Mouse (Mus musculus) hindbrain, embryonic 10.5 days (tissue): ENCODE measurements at regions not wholly inside any gene's neighbourhood (a gene's known extent, or its start where the extent isn't known, plus 50 kb on each side); places are given as distances from the start of the nearest gene placed in this dataset.
"Not testable (repeated sequence)": the region's sequence is repeated elsewhere in the genome, so short reads cannot be mapped to it uniquely, and the experiment has no call there.

ENCODE experiments used
- DNase-seq: peaks from one replicate; pipeline ENCODE4 v3.0.0-alpha.2; 2017; ENCODE audit warnings: low spot score
- H3K27ac ChIP-seq: fragments of 300-500 bp; sonication (generic); 2 replicates; pipeline ENCODE4 v1.5.1; 2016; ENCODE audit warnings: mild to moderate bottlenecking, moderate library complexity
- H3K27me3 ChIP-seq: fragments of 300-500 bp; sonication (generic); 2 replicates; pipeline ENCODE4 v1.6.1; 2016; ENCODE audit warnings: mild to moderate bottlenecking; ENCODE audit not compliant: poor library complexity, insufficient read depth, severe bottlenecking
- H3K36me3 ChIP-seq: fragments of 300-500 bp; sonication (generic); 2 replicates; pipeline ENCODE4 v1.6.1; 2016; ENCODE audit warnings: mild to moderate bottlenecking, moderate library complexity
- H3K4me1 ChIP-seq: fragments of 300-500 bp; sonication (generic); replicated peaks from 2 replicates; pipeline ENCODE4 v1.6.1; 2016; ENCODE audit warnings: mild to moderate bottlenecking
- H3K4me3 ChIP-seq: fragments of 300-500 bp; sonication (generic); 2 replicates; pipeline ENCODE4 v1.5.1; 2016; ENCODE audit warnings: mild to moderate bottlenecking, moderate library complexity
- H3K9me3 ChIP-seq: fragments of 300-500 bp; sonication (generic); 2 replicates; pipeline ENCODE4 v1.6.1; 2016; ENCODE audit warnings: mild to moderate bottlenecking, moderate library complexity
- WGBS: fragments of 180-500 bp; shearing (Covaris S2); methylation state at CpG from one replicate; pipeline ENCODE4 v1.1.7; 2016; 5-methylcytosine and 5-hydroxymethylcytosine counted together

GRCm38 (mm10) chr16:50023885-50024284, 223.6 kb downstream of the Cd47 start:
- no peak overlapping the region for H3K4me3 ChIP-seq
- H3K27me3 ChIP-seq: no peaks in the 10 kb centered on the region
- no peak for DNase-seq
- no peak overlapping the region for H3K27ac ChIP-seq
- H3K4me1 ChIP-seq: peaks cover 15% of the 10 kb centered on the region; the same call in 1 of the 2 replicates
- no peaks in the 10 kb centered on the region for H3K9me3 ChIP-seq
- 98% methylated on average over 1 of the region's 1 CpGs for whole genome bisulfite sequencing
- H3K36me3 ChIP-seq: no peaks in the 10 kb centered on the region

DNA sequence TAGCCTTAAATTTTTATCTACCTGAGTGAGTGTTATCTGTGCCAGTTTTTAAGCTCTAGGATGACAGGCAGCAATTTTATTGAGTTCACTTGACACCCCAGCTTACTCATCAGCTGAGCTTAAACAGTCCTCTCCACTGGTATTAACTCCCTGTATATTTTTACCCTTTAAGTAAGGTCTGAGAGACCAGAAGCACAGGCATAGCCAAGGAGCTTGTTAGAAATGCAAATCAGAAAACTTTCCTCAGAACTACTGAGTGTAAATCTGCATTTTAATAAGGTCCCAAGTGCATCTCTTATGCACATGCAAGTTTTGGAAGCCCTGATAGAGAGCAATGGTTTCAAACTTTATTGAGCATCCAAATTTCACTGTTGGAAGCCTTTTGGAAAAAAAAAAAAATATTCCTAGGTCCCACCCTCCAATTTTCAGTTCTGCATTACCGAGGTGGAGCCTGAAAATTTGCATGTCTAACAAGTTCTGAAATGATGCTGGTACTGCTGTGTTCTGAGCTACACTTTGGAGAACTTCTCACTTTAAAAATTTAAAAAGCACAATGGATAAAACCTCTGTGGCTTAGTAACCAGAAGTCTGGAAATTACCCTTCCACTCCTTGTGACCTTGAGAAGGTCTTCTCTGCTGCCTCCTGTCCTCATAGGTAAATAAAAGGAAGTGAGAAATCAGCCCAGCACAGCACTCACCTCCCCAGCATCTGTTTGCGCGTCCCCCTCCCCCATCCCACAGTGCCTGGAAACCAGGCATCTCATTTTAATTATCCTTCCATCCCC, 226.0 kb downstream of the Cd47 start:
- DNase-seq: no peak
- WGBS: 26% methylated on average over 3 of the region's 3 CpGs
- Histone ChIP-seq H3K9me3 (no peaks in the 10 kb centered on the region), H3K4me3 (no peak overlapping the region), H3K27me3 (no peaks in the 10 kb centered on the region), H3K27ac (no peak overlapping the region), H3K4me1 (peaks cover 15% of the 10 kb centered on the region; the same call in 1 of the 2 replicates), H3K36me3 (no peaks in the 10 kb centered on the region)

GRCm38 (mm10) chr16:50027189-50027588, 226.9 kb downstream of the Cd47 start:
- WGBS: 32% methylated on average over 2 of the region's 2 CpGs
- DNase-seq: peak; percentile 31
- no peaks in the 10 kb centered on the region for H3K9me3 ChIP-seq
- no peak overlapping the region for H3K27ac ChIP-seq
- H3K27me3 ChIP-seq: no peaks in the 10 kb centered on the region
- H3K4me1 ChIP-seq: peaks cover 15% of the 10 kb centered on the region; the same call in 1 of the 2 replicates
- H3K4me3 ChIP-seq: no peak overlapping the region
- no peaks in the 10 kb centered on the region for H3K36me3 ChIP-seq

DNA sequence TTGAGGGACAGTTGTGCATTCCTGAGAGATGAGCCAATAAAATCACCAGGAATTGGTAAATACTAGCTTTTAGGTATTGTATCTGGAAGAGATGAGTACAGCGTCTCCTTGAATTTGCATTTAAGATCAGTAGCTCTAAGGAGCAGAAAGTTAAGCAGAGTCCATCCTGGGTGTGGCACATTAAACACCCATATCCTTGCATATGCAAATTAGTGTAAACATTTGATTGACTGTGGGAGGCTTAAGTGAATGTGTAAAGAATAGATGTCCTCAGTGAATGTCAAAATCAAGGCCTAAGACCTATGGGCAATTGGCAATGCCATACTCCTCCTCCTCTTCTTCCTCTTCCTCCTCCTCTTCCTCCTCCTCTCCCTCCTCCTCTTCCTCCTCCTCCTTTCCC, 229.4 kb downstream of the Cd47 start:
- H3K4me1 ChIP-seq: peaks cover 15% of the 10 kb centered on the region; the same call in 1 of the 2 replicates
- 93% methylated on average over 1 of the region's 1 CpGs for WGBS
- no peaks in the 10 kb centered on the region for H3K9me3 ChIP-seq
- H3K27ac ChIP-seq: no peak overlapping the region
- H3K36me3 ChIP-seq: no peaks in the 10 kb centered on the region
- DNase-seq: no peak
- no peaks in the 10 kb centered on the region for H3K27me3 ChIP-seq
- no peak overlapping the region for H3K4me3 ChIP-seq

GRCm38 (mm10) chr16:50030355-50030754, 230.0 kb downstream of the Cd47 start:
- not testable (repeated sequence) for H3K36me3 ChIP-seq, H3K27ac ChIP-seq, H3K4me3 ChIP-seq, H3K27me3 ChIP-seq, H3K9me3 ChIP-seq, DNase-seq
- H3K4me1 ChIP-seq: peaks cover 15% of the 10 kb centered on the region; the same call in 1 of the 2 replicates

DNA sequence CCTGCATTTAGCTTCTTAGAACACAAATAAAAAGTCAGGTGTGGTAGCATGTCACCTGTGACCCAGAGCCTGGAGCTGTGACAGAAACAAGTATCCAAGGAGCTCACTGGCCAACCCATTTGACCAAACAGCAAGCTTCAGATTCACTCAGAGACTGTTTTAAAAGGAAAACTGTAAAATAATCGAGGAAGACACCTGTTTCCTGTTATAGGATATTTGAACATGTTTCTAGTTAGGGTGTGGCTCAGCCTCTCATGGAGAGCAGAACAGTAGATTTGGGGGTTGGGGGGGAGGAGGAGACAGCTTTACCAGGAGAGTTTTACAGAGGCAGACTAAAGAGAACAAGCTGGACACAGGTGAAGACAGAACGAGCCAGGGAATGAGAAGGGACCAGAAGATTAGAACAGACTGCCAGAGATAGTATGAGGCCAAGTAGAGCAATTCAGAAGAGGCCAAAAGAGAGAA, 230.6 kb downstream of the Cd47 start:
- DNase-seq: no peak
- 65% methylated on average over 2 of the region's 2 CpGs for WGBS

GRCm38 (mm10) chr16:50032798-50033197, 232.5 kb downstream of the Cd47 start:
- Histone ChIP-seq H3K4me1 (no peaks in the 10 kb centered on the region), H3K9me3 (no peaks in the 10 kb centered on the region)

More for the DNA sequence above, 230.6 kb downstream of the Cd47 start:
- Histone ChIP-seq H3K36me3 (no peaks in the 10 kb centered on the region), H3K4me3 (no peak overlapping the region), H3K27me3 (no peaks in the 10 kb centered on the region), H3K9me3 (no peaks in the 10 kb centered on the region), H3K27ac (no peak overlapping the region), H3K4me1 (peaks cover 15% of the 10 kb centered on the region; the same call in 1 of the 2 replicates)

GRCm38 (mm10) chr16:50036296-50036734, 236.0 kb downstream of the Cd47 start:
- no peaks in the 10 kb centered on the region for H3K36me3 ChIP-seq
- no peaks in the 10 kb centered on the region for H3K27me3 ChIP-seq
- no peak for DNase-seq
- H3K27ac ChIP-seq: no peak overlapping the region
- no peaks in the 10 kb centered on the region for H3K9me3 ChIP-seq
- no peaks in the 10 kb centered on the region for H3K4me1 ChIP-seq
- H3K4me3 ChIP-seq: no peak overlapping the region
- WGBS: 61% methylated on average over 5 of the region's 5 CpGs

More at GRCm38 (mm10) chr16:50032798-50033197, 232.5 kb downstream of the Cd47 start:
- Histone ChIP-seq H3K36me3 (no peaks in the 10 kb centered on the region), H3K27me3 (no peaks in the 10 kb centered on the region), H3K27ac (no peak overlapping the region), H3K4me3 (no peak overlapping the region)
- WGBS: 85% methylated on average over 2 of the region's 2 CpGs
- no peak for DNase-seq

DNA sequence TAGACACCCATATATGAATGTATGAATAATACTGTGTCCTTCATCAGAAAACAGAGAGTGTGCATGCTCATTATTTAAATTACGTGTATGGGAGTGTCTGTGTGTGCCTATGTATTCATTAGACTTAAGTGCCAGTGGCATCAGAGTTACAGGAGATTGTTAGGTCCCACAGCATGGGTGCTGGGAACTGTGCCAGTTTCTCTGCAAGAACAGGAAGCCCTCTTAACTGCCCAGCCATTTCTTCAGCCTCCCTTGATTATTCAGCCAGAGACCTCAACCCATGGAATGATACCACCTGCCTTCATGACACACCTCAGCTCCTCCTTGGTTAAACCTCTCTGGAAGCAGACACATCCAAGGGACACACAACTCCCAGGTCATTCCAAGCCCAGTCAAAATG, 243.8 kb downstream of the Cd47 start:
- no peaks in the 10 kb centered on the region for H3K36me3 ChIP-seq
- 92% methylated on average over 1 of the region's 1 CpGs for WGBS

GRCm38 (mm10) chr16:50045552-50046547, 245.5 kb downstream of the Cd47 start:
- H3K9me3 ChIP-seq: peaks cover 6% of the 10 kb centered on the region; the same call in 1 of the 2 replicates
- DNase-seq: peak; percentile 83
- H3K4me3 ChIP-seq: peak overlapping the region; percentile 48
- 9% methylated on average over 32 of the region's 32 CpGs for WGBS
- no peaks in the 10 kb centered on the region for H3K27me3 ChIP-seq
- peak overlapping the region; percentile 67; the same call in 1 of the 2 replicates for H3K27ac ChIP-seq
- no peaks in the 10 kb centered on the region; the same call in 1 of the 2 replicates for H3K4me1 ChIP-seq
- no peaks in the 10 kb centered on the region for H3K36me3 ChIP-seq

More for the DNA sequence above, 243.8 kb downstream of the Cd47 start:
- Histone ChIP-seq H3K9me3 (peaks cover 6% of the 10 kb centered on the region; the same call in 1 of the 2 replicates), H3K27me3 (no peaks in the 10 kb centered on the region), H3K4me1 (no peaks in the 10 kb centered on the region; the same call in 1 of the 2 replicates), H3K27ac (no peak overlapping the region), H3K4me3 (no peak overlapping the region)
- DNase-seq: no peak

DNA sequence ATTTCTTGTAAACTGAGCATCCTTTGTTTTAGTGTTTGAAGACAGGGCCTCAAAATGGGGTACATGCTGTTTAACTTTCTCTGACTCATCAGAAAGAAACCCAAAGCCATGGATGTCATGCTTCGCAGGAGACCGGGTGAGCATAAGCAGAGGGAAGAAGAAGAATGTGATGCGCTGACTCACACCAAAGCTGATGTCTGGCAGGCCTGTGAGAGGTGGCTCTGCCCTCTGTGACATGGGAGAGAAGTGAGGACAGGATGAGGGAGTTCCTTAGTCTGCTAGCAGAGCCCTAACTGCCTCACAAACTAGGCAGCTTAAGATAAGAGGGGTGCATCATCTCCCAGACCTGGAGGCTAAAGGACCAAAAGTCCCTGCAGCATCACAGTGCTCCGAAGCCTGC, 263.2 kb downstream of the Cd47 start:
- Histone ChIP-seq H3K36me3 (no peaks in the 10 kb centered on the region), H3K9me3 (no peaks in the 10 kb centered on the region), H3K4me1 (no peaks in the 10 kb centered on the region), H3K27ac (no peak overlapping the region), H3K4me3 (no peak overlapping the region), H3K27me3 (no peaks in the 10 kb centered on the region)
- WGBS: 83% methylated on average over 4 of the region's 4 CpGs
- DNase-seq: no peak

DNA sequence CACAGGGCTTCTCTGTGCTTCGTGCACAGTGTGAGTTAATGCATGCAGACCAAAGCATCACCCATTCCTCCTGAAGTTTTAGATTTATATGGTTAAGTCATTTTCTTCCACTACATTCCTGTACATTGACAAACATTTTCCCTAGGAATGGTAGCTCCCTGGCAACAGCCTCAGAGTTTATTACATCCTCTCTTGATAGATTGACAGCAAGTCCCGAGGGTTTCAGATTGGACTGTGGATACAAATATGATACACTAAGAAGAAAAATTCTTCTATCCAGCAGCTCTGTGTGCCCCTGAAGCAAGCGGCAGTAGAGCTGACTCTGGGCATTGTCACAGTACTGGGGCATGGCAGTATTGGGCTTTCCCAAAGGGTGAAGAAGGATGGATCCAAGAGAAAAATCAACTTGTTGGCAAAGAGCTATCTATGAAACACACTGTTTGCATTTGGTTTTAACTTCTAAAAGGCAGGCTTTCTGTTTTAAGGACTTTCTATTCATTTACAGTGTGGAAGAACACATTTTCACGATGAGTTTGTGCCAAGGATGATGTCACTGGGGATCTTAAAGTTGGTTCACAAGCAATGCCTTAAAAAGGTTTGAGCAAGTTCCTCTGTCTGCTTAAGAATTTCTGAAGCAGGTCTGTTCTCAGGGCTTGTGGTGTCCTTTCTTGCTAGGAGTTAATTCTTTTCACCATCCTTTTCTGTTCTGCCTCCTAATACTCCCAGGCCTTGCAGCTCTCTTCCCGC, 265.2 kb downstream of the Cd47 start:
- Histone ChIP-seq H3K4me1 (no peaks in the 10 kb centered on the region), H3K36me3 (no peaks in the 10 kb centered on the region), H3K9me3 (no peaks in the 10 kb centered on the region), H3K27me3 (no peaks in the 10 kb centered on the region), H3K27ac (no peak overlapping the region), H3K4me3 (no peak overlapping the region)
- 89% methylated on average over 5 of the region's 5 CpGs for WGBS
- DNase-seq: no peak
